Mouse (Mus musculus) splenic B cell, adult 2 months (primary cell): ENCODE measurements around the gene Mnt.

ENCODE experiments used
- DNase-seq: peaks from one replicate; pipeline ENCODE4 v3.0.0-alpha.2; 2011; ENCODE audit warnings: low read depth, low spot score
- H3K27me3 ChIP-seq: 2 replicates; pipeline ENCODE4 v1.6.1; 2012; ENCODE audit warnings: mild to moderate bottlenecking, low read length, moderate library complexity, mixed read lengths; ENCODE audit not compliant: control insufficient read depth, poor library complexity, insufficient read depth, severe bottlenecking
- H3K36me3 ChIP-seq: 2 replicates; pipeline ENCODE4 v1.6.1; 2012; ENCODE audit warnings: mild to moderate bottlenecking, low read length, moderate library complexity, mixed read lengths; ENCODE audit not compliant: control insufficient read depth, poor library complexity, insufficient read depth, severe bottlenecking

Gene Mnt

GRCm38 (mm10) chr11:74826702-74827101, 4.0 kb upstream of the Mnt start:
- H3K27me3 ChIP-seq: no peaks in the 10 kb centered on the region
- no peak for DNase-seq
- H3K36me3 ChIP-seq: no peaks in the 10 kb centered on the region

GRCm38 (mm10) chr11:74827791-74828403, 2.8 kb upstream of the Mnt start:
- DNase-seq: no peak
- Histone ChIP-seq H3K27me3 (no peaks in the 10 kb centered on the region), H3K36me3 (no peaks in the 10 kb centered on the region)

DNA sequence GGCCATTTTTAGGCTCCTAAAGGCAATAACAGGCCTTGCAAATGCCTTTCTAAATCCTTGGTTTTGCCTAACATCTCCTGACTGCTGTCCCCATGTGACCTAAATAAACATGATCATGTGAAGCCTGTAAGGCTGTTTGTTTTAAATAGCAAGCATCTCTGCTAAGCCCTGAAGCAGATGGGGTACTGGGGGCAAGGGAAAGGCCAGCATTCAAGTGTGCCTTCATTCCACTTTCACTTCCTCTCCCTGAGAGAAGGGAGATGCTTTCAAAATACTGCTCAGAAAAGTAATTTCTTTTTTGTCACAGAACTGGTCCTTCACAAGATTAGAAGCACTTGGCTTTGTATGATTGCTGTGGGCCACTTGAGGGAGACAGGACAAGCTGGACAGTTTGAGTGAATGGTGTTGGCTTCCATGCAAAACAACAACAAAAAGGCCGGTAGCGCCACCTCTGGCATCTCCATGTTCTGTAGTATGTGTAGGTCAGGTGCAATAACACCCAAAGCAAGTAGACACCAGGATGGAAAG, 2.3 kb upstream of the Mnt start:
- peak; percentile 90 for DNase-seq
- Histone ChIP-seq H3K36me3 (no peaks in the 10 kb centered on the region), H3K27me3 (no peaks in the 10 kb centered on the region)

DNA sequence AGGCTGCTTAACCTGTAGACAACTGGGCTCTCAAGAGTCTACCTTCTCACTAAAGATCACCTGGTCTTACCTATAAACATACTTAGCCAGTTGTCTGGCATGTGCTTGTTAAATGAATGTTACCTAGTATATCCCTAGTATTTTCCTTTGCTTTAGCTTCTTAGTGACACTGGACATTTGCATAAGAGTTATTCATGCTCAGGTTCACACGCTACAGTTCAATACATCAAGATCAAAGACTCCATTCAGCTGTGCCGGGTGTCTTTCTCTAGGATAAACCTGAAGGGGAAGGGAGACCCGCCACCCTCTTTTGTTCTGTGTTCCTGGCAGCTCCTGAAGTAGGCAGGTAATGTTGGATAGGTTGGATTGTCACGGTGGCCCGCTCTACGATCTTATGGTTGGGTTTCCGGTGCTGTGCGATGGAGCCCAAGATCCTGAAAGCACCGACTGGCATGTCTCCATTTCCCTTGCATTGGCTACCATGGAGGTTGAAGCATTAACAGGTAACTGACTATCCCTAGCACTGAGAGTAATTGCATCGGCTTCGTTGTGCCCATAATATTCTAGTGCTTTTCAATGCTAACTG, 1.7 kb upstream of the Mnt start:
- DNase-seq: peak; percentile 46
- Histone ChIP-seq H3K36me3 (no peaks in the 10 kb centered on the region), H3K27me3 (no peaks in the 10 kb centered on the region)

DNA sequence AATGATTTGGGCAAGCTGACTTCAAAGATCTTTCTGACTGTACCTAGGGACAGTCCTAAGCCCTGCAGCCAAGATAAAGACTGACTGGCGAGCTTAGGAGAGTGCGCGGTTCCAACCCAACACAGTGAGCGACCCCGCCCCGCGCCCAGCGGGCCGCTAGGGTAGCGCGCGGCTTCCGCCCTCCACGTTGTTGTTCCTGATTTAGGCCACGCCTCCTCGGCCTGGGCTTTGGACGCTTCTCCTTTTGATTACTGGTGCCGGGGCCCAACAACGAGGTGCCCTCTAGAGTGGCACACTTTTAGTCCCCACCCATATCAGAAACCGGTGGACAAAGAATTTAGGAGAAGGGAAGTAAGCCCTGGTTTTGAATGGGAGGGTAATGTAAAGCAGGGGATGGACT, 908 bp upstream of the Mnt start:
- DNase-seq: peak; percentile 97
- Histone ChIP-seq H3K36me3 (no peaks in the 10 kb centered on the region), H3K27me3 (no peaks in the 10 kb centered on the region)

GRCm38 (mm10) chr11:74831191-74831605, 478 bp downstream of the Mnt start:
- no peaks in the 10 kb centered on the region for H3K27me3 ChIP-seq
- H3K36me3 ChIP-seq: no peaks in the 10 kb centered on the region
- peak; percentile 67 for DNase-seq

DNA sequence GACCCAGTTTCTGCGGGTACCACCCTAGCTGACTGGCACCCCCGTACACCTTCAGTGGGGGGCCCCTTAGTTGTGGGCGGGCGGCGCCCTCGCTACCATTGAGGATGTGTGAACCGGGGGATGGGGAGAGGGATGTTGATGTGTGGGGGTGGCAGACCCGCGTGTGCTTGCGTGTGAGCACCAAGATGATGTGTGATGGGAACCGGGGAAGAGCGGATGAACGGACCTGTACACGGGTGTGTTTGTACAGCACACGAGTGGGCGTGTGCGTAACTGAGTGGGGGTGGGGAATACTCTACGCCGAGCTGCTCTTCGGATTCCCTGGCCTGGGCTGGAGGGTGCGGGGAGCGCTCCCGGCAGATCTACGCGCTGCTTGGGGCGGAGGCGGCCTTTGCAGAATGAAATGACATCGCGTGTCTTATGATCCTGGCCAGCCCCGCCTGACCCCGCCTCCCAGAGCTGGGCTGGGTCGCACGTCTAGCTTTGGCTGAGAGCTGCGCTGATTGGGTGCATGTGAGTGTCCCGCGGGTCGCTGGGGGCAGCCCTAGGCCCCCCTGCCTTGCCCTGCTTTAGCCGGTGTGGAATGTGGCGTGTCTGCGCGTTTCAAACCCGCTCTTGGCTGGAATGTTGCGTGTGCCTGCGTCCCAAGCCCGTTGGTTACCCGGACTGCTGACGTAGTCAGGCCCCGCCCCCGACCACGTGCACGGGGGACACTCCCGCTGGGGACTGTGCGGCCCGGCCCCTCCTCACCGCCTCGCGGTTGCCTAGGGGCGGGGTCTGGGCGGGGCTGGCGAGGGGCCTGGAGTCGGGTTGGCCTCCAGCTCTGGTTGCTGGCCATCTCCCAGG, 1.1 kb downstream of the Mnt start:
- Histone ChIP-seq H3K27me3 (no peaks in the 10 kb centered on the region), H3K36me3 (no peaks in the 10 kb centered on the region)
- peak; percentile 99 for DNase-seq

GRCm38 (mm10) chr11:74832503-74833143, 1.9 kb downstream of the Mnt start:
- no peaks in the 10 kb centered on the region for H3K36me3 ChIP-seq
- DNase-seq: peak; percentile 75

GRCm38 (mm10) chr11:74833536-74834358, 3.0 kb downstream of the Mnt start:
- Histone ChIP-seq H3K36me3 (no peaks in the 10 kb centered on the region), H3K27me3 (no peaks in the 10 kb centered on the region)
- peak; percentile 21 for DNase-seq

More at GRCm38 (mm10) chr11:74832503-74833143, 1.9 kb downstream of the Mnt start:
- no peaks in the 10 kb centered on the region for H3K27me3 ChIP-seq

DNA sequence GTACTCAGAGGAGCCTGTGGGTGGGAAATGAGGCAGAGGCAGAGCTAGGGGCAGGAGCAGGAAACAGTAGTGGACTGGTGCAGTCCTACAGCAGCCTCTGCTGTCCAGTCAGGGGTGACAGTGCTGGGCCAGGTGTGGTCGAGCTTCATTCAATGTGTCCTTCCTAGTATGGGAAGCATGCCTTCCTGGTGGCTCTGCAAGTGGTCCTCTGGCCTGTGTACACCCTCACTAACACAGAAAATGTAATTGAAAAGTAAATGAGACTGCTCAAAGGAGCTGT, 3.6 kb downstream of the Mnt start:
- no peak for DNase-seq
- no peaks in the 10 kb centered on the region for H3K36me3 ChIP-seq
- no peaks in the 10 kb centered on the region for H3K27me3 ChIP-seq

DNA sequence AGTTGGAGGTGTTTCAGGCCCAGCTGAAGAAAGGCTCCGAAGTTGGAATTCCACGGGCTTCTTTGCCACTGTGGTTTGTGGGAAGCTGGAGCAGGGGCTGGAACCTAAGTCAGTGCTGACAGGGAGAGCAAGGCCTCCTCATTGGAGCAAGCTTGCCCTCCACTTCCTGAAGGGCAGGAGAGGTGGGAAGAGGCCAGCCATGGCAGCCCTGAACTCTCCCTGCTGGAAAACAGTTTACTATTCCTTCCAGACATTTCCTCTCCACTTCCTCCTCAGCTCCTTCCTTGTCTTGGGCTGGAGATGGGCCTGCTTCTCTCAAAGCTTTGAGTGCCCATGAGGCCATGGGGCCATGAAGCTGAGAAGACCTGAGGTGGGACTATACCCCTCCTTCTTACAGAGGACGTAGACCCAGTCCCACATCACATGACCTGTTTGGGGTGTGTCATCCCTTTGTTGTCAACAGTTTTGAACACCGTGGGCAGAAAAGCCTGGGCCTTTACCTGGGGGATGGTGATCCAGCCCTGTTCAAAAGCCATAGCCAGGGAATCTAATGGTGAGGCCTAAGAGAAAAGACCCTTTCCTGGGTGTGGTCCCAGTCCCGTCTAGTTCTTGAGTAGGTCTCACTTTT, 4.0 kb downstream of the Mnt start:
- peak; percentile 9 for DNase-seq
- H3K27me3 ChIP-seq: no peaks in the 10 kb centered on the region
- no peaks in the 10 kb centered on the region for H3K36me3 ChIP-seq

DNA sequence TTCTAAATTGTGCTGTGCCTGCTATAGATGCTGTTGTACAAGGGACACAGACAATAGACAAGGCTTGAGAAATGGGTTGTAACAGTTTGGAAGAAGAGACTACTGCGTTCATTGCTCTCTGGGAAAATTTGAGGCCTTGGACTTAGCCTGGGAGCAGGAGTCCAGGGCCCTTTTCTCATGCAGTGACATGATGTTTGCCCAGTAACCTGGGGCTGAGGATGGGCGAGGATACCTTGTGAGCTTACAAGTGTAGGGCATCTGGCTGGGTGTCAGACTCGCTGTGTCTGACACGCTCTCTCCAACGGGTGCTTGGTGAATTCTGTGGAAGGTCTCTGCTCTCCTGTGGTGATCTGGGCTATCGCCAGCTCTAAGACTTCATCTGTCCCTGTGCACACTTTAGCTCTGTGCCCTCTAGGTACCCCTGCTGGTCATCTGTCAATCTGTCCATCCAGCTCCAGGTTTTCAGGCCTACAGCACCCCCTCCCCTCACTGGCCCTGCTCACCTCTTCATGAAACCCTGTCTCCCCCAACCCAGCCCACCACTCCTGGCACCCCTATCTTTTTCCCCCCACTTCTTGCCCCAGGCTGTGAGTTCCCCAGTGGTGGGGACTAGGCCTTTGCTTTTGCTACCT, 5.0 kb downstream of the Mnt start:
- H3K27me3 ChIP-seq: no peaks in the 10 kb centered on the region
- no peak for DNase-seq
- H3K36me3 ChIP-seq: no peaks in the 10 kb centered on the region

DNA sequence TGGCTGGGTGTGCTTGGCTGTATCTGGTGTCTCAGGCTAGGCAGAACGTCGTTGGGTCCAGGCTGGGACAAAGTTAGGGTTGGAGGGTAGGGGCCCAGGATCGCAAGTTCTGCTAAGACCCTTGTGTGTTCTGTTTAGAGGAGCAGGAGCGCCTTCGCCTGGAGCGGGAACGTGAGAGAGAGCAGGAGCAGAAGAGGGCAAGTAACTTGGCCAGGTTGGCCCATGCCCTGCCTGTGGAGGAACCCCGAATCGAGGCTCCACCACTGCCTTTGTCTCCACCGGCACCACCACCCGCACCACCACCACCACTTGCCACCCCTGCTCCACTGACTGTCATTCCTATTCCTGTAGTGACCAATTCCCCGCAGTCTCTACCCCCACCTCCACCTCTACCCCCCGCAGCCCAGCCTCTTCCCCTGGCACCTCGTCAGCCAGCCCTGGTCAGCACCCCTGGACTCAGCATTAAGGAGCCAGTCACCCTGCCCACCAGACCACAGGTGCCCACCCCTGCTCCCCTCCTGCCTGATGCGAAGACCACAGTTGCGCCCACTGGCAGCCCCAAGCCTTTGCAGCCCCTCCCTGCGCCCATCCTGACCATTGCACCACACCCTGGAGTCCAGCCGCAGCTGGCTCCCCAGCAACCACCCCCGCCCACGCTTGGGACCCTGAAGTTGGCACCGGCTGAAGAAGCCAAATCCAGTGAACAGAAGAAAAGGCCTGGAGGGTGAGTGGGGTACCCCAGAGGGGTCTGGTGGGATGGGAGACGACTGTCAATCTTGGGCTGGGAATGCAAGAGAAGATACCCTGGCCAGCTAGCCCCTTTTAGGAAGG, 5.7 kb downstream of the Mnt start:
- H3K27me3 ChIP-seq: no peaks in the 10 kb centered on the region
- H3K36me3 ChIP-seq: no peaks in the 10 kb centered on the region
- no peak for DNase-seq
